Mouse (Mus musculus) limb, embryonic 14.5 days (tissue): Measurements from ENCODE around the gene Cgrrf1. TPM values are rescaled to one million over a fixed set of nuclear protein-coding genes. Genes with fewer than 3 reads are reported as not detected.

Experiments used
- ATAC-seq: fragments of 200-750 bp; cut with Nextera tagmentation; 2 replicates; pipeline ENCODE4 v1.8.0; 2017; ENCODE audit warnings: low read depth, moderate number of reproducible peaks, moderate TSS enrichment; ENCODE audit not compliant: low FRiP score
- DNase-seq: peaks from one replicate; pipeline ENCODE4 v3.0.0-alpha.2; 2015; ENCODE audit warnings: low spot score
- H3K27ac ChIP-seq: fragments of 300-500 bp; sonication (generic); replicated peaks from 2 replicates; pipeline ENCODE4 v1.5.1; 2014; ENCODE audit warnings: low read depth, mild to moderate bottlenecking, low read length, moderate library complexity, mixed read lengths
- H3K27me3 ChIP-seq: fragments of 300-500 bp; sonication (generic); 2 replicates; pipeline ENCODE4 v1.6.1; 2014; ENCODE audit warnings: low read length, mixed read lengths; ENCODE audit not compliant: control insufficient read depth, insufficient read depth
- H3K36me3 ChIP-seq: fragments of 300-500 bp; sonication (generic); 2 replicates; pipeline ENCODE4 v1.6.1; 2014; ENCODE audit warnings: mild to moderate bottlenecking, low read length, moderate library complexity, mixed read lengths; ENCODE audit not compliant: control insufficient read depth, insufficient read depth
- H3K4me1 ChIP-seq: fragments of 300-500 bp; sonication (generic); 2 replicates; pipeline ENCODE4 v1.6.1; 2014; ENCODE audit warnings: antibody characterized with exemption, low read length, mixed read lengths; ENCODE audit not compliant: control insufficient read depth, insufficient read depth
- H3K4me2 ChIP-seq: fragments of 300-500 bp; sonication (generic); replicated peaks from 2 replicates; pipeline ENCODE4 v1.6.1; 2014; ENCODE audit warnings: low read depth, mild to moderate bottlenecking, low read length, moderate library complexity; ENCODE audit not compliant: severe bottlenecking
- H3K4me3 ChIP-seq: fragments of 300-500 bp; sonication (generic); replicated peaks from 2 replicates; pipeline ENCODE4 v1.5.1; 2014; ENCODE audit warnings: low read length
- H3K9ac ChIP-seq: fragments of 300-500 bp; sonication (generic); 2 replicates; pipeline ENCODE4 v1.6.1; 2014; ENCODE audit warnings: mild to moderate bottlenecking, low read depth, low read length, moderate library complexity; ENCODE audit not compliant: severe bottlenecking
- H3K9me3 ChIP-seq: fragments of 300-500 bp; sonication (generic); 2 replicates; pipeline ENCODE4 v1.6.1; 2016; ENCODE audit warnings: low read length; ENCODE audit not compliant: control insufficient read depth
- POLR2A ChIP-seq: fragments of 200-500 bp; IDR thresholded peaks from 2 replicates; pipeline ENCODE4 v1.8.0; 2012; ENCODE audit warnings: inconsistent platforms, mild to moderate bottlenecking, moderate library complexity, borderline replicate concordance; ENCODE audit not compliant: insufficient read depth, insufficient read length; ENCODE audit errors: extremely low read depth
- WGBS: fragments of 180-500 bp; shearing (Covaris S2); extraction: QIAGEN DNeasy Blood & Tissue Kit; methylation state at CpG from one replicate; pipeline ENCODE4 v1.1.7; 2014; 5-methylcytosine and 5-hydroxymethylcytosine counted together
- polyA plus RNA-seq, 2 experiments: library from polyadenylated mRNA; depleted of rRNA in 1 of 2; stranded (reverse) in 1 of 2; unstranded in 1 of 2; fragments of >200 nt; fragmentation: Nextera tagmentation in 1 of 2; extraction: Ambion mirVana in 1 of 2; gene quantifications; 2 replicates each; pipeline versions ENCODE4 v1.2.1 to v1.2.3; 2012 to 2014

Cgrrf1 gene
- polyA plus RNA-seq, 2 experiments = 19.5 to 26.7 TPM

- DNase-seq = no peak
- no peaks in the 10 kb centered on the region for H3K36me3 ChIP-seq
- no peak for TF ChIP-seq POLR2A
- H3K27ac ChIP-seq = no peak overlapping the region
- ATAC-seq = no peak
- H3K27me3 ChIP-seq = no peaks in the 10 kb centered on the region
- H3K4me3 ChIP-seq = no peak overlapping the region
- no peak overlapping the region for H3K4me2 ChIP-seq
- H3K9me3 ChIP-seq = no peaks in the 10 kb centered on the region
- no peaks in the 10 kb centered on the region for H3K4me1 ChIP-seq
- no peak overlapping the region for H3K9ac ChIP-seq
- 90% methylated on average over 5 of the region's 5 CpGs for WGBS
Observed at GRCm38 (mm10) chr14:46862922-46863321, 31.0 kb downstream of the Cgrrf1 start.

GRCm38 (mm10) chr14:46880935-46881334 is 49.0 kb downstream of the Cgrrf1 start:
- 5% methylated on average over 10 of the region's 10 CpGs for WGBS
- DNase-seq = peak; percentile 67

GRCm38 (mm10) chr14:46881581-46882430 is 49.9 kb downstream of the Cgrrf1 start:
- peak overlapping the region; percentile 96 for H3K27ac ChIP-seq
- ATAC-seq (peak; percentile 6; the same call in 1 of the 2 replicates), DNase-seq (peak; percentile 54)
- H3K27me3 ChIP-seq = no peaks in the 10 kb centered on the region
- peak overlapping the region; percentile 81 for H3K4me3 ChIP-seq
- no peak for TF ChIP-seq POLR2A
- peak overlapping the region; percentile 94 for H3K9ac ChIP-seq
- no peaks in the 10 kb centered on the region for H3K9me3 ChIP-seq
- 0 out of 2 replicates have a peak, but pooled peaks cover under 1% of the 10 kb centered on the region for H3K36me3 ChIP-seq
- peak overlapping the region; percentile 92 for H3K4me2 ChIP-seq
- H3K4me1 ChIP-seq = peaks cover 19% of the 10 kb centered on the region
- WGBS = 2% methylated on average over 38 of the region's 40 CpGs

More at GRCm38 (mm10) chr14:46880935-46881334, 49.0 kb downstream of the Cgrrf1 start:
- Histone ChIP-seq H3K36me3 (no peaks in the 10 kb centered on the region), H3K27me3 (no peaks in the 10 kb centered on the region), H3K27ac (no peak overlapping the region), H3K4me1 (peaks cover 15% of the 10 kb centered on the region), H3K9me3 (no peaks in the 10 kb centered on the region), H3K4me2 (peak overlapping the region; percentile 92), H3K4me3 (0 out of 2 replicates have a peak overlapping the region, but pooled peaks have one; percentile 81), H3K9ac (no peak overlapping the region)
- no peak for TF ChIP-seq POLR2A
- ATAC-seq = no peak

- Histone ChIP-seq H3K36me3 (0 out of 2 replicates have a peak, but pooled peaks cover 2% of the 10 kb centered on the region), H3K9me3 (no peaks in the 10 kb centered on the region), H3K27ac (peak within 1 kb of the TSS; percentile 96), H3K4me1 (peaks cover 19% of the 10 kb centered on the region), H3K4me3 (peak within 1 kb of the TSS; percentile 81), H3K27me3 (no peaks in the 10 kb centered on the region), H3K9ac (peak within 1 kb of the TSS; percentile 94), H3K4me2 (peak within 1 kb of the TSS; percentile 92)
- WGBS = 2% methylated on average over 52 of the region's 54 CpGs
- DNase-seq (peak; percentile 91), ATAC-seq (peak; percentile 81)
- peak; percentile 61; the same call in 1 of the 2 replicates for TF ChIP-seq POLR2A
Observed at GRCm38 (mm10) chr14:46882431-46883067, 50.6 kb downstream of the Cgrrf1 start, which contains the start of gene Samd4. Gene Samd4, plus strand, starts transcription at chr14:46882854.

GRCm38 (mm10) chr14:46883068-46883870 is 51.3 kb downstream of the Cgrrf1 start:
- ATAC-seq (peak; percentile 16; the same call in 1 of the 2 replicates), DNase-seq (peak; percentile 68)
- Histone ChIP-seq H3K4me2 (peak overlapping the region; percentile 92), H3K9ac (peak overlapping the region; percentile 94), H3K4me3 (peak overlapping the region; percentile 81), H3K4me1 (peaks cover 19% of the 10 kb centered on the region), H3K27me3 (no peaks in the 10 kb centered on the region), H3K36me3 (0 out of 2 replicates have a peak, but pooled peaks cover 2% of the 10 kb centered on the region), H3K9me3 (no peaks in the 10 kb centered on the region), H3K27ac (peak overlapping the region; percentile 96)
- TF ChIP-seq POLR2A = no peak
- under 1% methylated on average over 58 of the region's 70 CpGs for WGBS
